Mouse (Mus musculus) common myeloid progenitor, adult 5-6 weeks (primary cell): ENCODE measurements at regions not wholly inside any gene's neighbourhood (a gene's known extent, or its start where the extent isn't known, plus 50 kb on each side); places are given as distances from the start of the nearest gene placed in this dataset.
"Not testable (repeated sequence)": the region's sequence is repeated elsewhere in the genome, so short reads cannot be mapped to it uniquely, and the experiment has no call there.

Experiments
- ATAC-seq: replicated peaks from 2 replicates; pipeline ENCODE4 v1.8.0; 2016; ENCODE audit warnings: low read depth, mild to moderate bottlenecking, moderate TSS enrichment, inconsistent platforms; ENCODE audit not compliant: poor library complexity, severe bottlenecking

DNA sequence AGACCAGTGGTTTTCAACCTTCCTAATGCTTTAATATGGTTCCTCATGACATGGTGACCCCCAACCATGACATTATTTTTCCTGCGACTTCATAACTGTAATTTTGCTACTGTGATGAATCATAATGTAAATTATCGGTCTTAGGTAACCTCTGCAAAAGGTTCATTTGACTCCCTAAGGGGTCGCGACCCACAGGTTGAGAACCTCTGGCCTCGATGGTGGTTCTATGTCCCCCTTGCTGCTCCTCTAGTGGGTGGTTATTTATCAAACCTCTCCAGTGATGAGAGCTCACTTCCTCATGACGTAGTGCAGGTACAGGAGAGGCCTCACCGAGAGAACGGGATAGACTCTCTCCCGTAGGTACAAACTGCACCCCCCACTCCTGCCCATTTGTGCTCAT, 158.9 kb downstream of the Opa1 start:
- no peak for ATAC-seq

GRCm38 (mm10) chr16:29742497-29743230, 163.5 kb downstream of the Opa1 start:
- 0 out of 2 replicates have a peak, but pooled peaks have one; percentile 15 for ATAC-seq

GRCm38 (mm10) chr16:29745486-29745885, 166.4 kb downstream of the Opa1 start:
- no peak for ATAC-seq

- no peak for ATAC-seq
Measured at GRCm38 (mm10) chr16:29746245-29746644, 167.1 kb downstream of the Opa1 start.

DNA sequence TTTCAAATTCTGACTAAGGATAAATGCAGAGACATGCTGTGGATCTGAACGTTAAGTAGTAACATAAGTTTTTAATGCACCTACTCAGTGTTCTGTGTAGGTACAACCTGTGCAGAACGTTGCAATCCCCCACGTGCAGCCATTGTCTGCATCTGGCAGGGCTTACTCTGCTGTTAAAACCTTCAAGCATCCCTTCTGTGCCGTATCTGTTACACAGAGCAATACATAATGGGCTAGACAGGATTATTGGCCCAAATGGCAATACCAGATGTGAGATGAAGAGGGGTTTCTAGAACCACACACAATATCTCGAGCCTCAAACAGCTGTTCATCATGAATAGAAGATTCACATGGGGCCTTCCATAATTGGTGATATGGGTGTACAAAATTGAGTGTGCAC, 170.0 kb downstream of the Opa1 start:
- ATAC-seq = no peak

DNA sequence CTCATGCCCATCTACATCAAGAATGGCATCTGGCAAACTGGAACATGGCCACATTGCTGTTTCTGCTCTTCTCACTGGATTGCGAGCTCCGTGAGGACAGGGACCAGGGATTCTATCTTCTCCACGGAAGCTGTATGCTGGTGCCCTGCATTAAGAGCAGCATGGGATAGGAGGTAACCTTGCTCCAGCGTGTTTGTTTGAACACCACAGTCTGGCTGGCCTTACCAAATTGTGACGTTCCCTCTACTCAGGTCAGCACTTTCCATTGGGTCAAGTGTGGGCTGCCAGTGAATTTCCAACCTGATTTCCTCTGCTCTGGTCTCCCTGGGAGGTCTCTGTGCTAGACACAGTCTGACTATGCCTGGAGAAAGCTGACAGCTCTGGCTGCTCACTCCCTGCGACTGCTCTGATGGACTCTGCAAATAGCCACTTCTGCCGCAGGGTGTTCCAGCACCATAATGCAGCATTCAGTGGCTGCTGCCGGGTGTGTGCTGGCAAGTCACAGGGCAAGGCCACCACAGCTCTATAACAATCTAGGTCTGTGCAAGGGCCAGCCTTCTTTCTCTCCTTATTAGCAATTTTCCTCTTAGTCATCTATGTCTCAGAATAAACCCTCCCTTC, 175.6 kb downstream of the Opa1 start:
- no peak for ATAC-seq

DNA sequence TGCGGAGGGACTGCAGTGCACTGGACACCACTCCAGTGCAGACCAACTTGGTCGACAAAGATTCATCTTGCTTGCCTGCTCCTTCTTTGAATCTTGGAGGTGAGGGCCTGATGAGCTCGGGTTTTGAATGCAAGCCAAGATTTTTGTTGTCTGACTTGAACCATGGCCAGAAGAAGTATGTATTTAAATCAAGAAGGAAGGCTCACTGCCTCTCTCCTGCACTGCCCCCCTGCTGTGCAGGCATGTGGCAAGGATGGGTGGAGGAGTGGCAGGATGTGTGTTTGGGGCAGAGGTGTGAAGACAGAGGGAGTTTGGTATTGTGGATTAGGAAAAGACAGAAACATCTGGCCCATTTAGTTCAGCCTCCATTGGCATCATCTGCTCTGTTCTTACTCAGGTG, 179.1 kb downstream of the Opa1 start:
- no peak for ATAC-seq

- no peak for ATAC-seq
Measured at GRCm38 (mm10) chr16:29759416-29759815, 180.3 kb downstream of the Opa1 start.

- ATAC-seq = no peak
Measured at GRCm38 (mm10) chr16:29760627-29761026, 181.5 kb downstream of the Opa1 start.

DNA sequence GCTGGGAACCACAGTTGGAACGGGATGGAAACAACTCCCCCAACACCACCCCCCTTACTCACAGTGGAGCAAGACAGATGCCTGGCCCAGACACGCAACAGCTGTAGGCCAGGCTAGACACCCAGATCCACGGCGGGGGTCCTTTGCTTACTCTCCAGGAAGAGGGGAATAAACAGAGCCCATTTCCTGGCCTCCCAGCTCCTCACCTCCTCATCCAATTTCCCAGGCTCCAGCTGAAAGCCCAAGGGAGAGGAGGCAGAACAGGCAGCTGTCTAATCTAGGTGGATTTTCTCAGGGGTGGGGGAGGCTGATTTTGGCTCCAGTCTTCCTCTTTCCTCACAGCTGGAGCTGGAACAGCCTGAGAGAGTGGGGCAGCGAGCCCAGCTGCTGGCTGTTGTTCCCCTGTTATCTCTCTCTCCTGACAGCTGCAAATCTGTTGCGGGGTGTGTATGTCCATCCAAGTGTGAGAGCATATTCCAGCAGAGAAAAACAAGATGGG, 182.7 kb downstream of the Opa1 start:
- ATAC-seq = no peak

GRCm38 (mm10) chr16:29764376-29764775, 185.2 kb downstream of the Opa1 start:
- ATAC-seq = no peak

- ATAC-seq = not testable (repeated sequence)
Measured at GRCm38 (mm10) chr16:29765801-29766200, 186.7 kb downstream of the Opa1 start.

DNA sequence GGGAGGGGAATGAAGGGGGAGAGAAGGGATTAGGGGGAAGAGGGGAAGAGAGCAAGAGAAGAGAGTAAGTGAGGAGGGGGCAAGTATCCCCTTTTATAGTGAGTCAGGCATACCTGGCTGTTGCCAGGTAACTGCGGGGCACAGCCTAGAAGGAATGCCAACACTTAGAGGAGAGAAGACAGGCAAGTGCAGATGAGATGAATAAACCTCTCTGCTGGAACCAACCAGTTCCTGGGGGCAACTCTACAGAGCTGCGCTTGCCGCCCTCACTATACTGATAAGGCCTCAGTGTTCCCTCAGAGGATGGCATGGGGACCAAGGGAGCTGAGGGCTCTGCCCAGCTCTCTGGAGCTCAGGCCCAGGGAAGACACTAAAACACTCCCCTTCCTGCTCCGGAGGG, 192.2 kb downstream of the Opa1 start:
- no peak for ATAC-seq

GRCm38 (mm10) chr16:29771728-29772608, 192.8 kb downstream of the Opa1 start:
- ATAC-seq = no peak

- peak; percentile 74 for ATAC-seq
Measured at GRCm38 (mm10) chr16:29772609-29772988, 193.5 kb downstream of the Opa1 start.

DNA sequence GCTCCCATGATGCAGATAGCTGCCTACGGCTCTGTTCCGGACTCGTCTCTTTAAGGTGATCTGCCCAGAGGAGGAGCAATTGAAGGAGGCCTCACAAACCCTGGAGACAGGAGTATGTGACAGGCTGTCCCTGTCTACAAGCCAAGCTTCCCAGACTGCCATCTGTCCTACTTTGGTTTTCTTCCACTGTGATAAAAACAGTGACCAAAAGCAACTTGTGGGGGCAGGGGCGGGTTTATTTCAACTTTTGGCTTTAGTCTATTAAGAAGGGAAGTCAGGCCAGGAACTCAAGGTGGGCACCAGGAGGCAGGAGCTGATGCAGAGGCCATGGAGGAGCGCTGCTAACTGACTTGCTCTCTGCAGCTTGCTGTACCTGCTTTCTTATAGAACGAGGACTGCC, 193.9 kb downstream of the Opa1 start:
- no peak for ATAC-seq

DNA sequence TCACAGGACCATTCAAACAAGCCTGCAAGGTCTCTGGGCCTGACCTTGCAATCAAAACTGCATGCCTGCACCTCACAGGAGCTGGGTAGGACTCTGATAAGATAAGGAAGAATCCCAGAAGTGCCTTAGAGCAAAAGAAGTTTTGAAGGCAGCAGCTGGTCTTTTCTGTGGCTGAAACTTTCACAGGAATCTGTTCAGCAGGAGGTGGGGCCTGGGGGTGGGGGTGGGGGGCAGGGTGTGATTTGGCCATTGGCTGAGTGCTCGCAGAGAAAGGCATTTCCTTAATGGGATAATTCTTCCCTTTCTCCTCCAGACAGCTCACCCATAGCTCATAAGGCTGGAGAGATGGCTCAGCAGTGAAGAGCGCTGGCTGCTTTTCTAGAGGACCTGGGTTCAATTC, 195.8 kb downstream of the Opa1 start:
- no peak for ATAC-seq

- peak; percentile 55; the same call in 1 of the 2 replicates for ATAC-seq
Measured at GRCm38 (mm10) chr16:29775879-29776278, 196.7 kb downstream of the Opa1 start.

DNA sequence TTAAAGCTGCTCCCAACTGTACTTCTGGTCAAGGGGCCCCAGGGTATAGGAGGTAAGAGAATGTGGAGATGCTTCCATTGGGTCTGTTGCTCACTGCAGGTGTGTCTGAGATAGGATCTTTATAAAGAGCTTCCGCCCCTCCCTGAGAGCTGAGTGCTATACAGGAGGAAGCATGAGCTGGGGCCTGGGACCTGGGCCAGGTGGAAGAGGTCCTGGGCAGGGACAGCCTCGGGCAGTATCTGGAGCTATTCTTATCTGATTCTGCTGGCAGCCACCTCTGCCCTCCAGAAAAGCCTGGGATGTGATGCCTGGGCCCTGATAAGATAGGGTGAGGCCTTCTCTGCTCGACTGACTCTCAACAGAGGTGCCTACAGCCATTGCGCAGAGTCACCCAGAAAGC, 203.3 kb downstream of the Opa1 start:
- no peak for ATAC-seq

DNA sequence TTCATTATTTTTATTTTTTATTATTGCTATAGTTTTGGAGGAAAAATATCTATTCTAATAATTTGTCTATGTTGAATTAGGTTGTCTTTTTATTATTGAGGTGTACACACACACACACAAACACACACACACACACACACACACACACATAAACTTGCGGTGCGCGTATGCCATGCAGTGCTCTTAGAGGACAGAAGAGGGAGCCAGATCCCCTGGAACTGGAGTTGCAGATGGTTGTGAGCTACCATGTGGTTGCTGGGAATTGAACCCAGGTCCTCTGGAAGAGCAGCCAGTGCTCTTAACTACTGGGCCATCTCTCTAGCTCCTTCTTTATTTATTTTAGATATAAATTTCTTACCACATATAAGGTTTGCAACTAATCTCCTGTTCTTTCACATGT, 206.0 kb downstream of the Opa1 start:
- ATAC-seq = no peak

GRCm38 (mm10) chr16:29786540-29786939, 207.4 kb downstream of the Opa1 start:
- ATAC-seq = no peak
